Mouse (Mus musculus) forebrain, embryonic 11.5 days (tissue): ENCODE results near the gene Nr1d2. TPM values are rescaled to one million over a fixed set of nuclear protein-coding genes. Genes with fewer than 3 reads are reported as not detected.
A peak's percentile ranks its signal among the peaks of the same experiment; 100 is the strongest.
"Not testable (repeated sequence)": the region's sequence is repeated elsewhere in the genome, so short reads cannot be mapped to it uniquely, and the experiment has no call there.

Experiments
- ATAC-seq: fragments of 200-750 bp; cut with Nextera tagmentation; replicated peaks from 2 replicates; pipeline ENCODE4 v1.8.0; 2017; ENCODE audit warnings: moderate TSS enrichment; ENCODE audit not compliant: low FRiP score
- DNase-seq: peaks from one replicate; pipeline ENCODE4 v3.0.0-alpha.2; 2017; ENCODE audit warnings: low spot score
- H3K27ac ChIP-seq: fragments of 300-500 bp; sonication (generic); 2 replicates; pipeline ENCODE4 v1.5.1; 2014; ENCODE audit warnings: low read depth, low read length
- H3K27me3 ChIP-seq: fragments of 300-500 bp; sonication (generic); 2 replicates; pipeline ENCODE4 v1.6.1; 2014; ENCODE audit warnings: mild to moderate bottlenecking, low read length, mixed read lengths; ENCODE audit not compliant: control insufficient read depth, insufficient read depth
- H3K36me3 ChIP-seq: fragments of 300-500 bp; sonication (generic); 2 replicates; pipeline ENCODE4 v1.6.1; 2014; ENCODE audit warnings: mild to moderate bottlenecking, low read length, moderate library complexity, mixed read lengths; ENCODE audit not compliant: control insufficient read depth, insufficient read depth
- H3K4me1 ChIP-seq: fragments of 300-500 bp; sonication (generic); replicated peaks from 2 replicates; pipeline ENCODE4 v1.6.1; 2014; ENCODE audit warnings: low read length, mixed read lengths; ENCODE audit not compliant: control insufficient read depth, insufficient read depth
- H3K4me2 ChIP-seq: fragments of 300-500 bp; sonication (generic); 2 replicates; pipeline ENCODE4 v1.6.1; 2014; ENCODE audit warnings: low read depth, mild to moderate bottlenecking, low read length, moderate library complexity, mixed read lengths; ENCODE audit not compliant: severe bottlenecking
- H3K4me3 ChIP-seq: fragments of 300-500 bp; sonication (generic); 2 replicates; pipeline ENCODE4 v1.5.1; 2014; ENCODE audit warnings: low read depth, low read length
- H3K9ac ChIP-seq: fragments of 300-500 bp; sonication (generic); 2 replicates; pipeline ENCODE4 v1.6.1; 2014; ENCODE audit warnings: low read length
- H3K9me3 ChIP-seq: fragments of 300-500 bp; sonication (generic); 2 replicates; pipeline ENCODE4 v1.6.1; 2016; ENCODE audit warnings: low read length, mixed read lengths; ENCODE audit not compliant: control insufficient read depth
- WGBS: fragments of 180-500 bp; shearing (Covaris S2); extraction: QIAGEN DNeasy Blood & Tissue Kit; methylation state at CpG from one replicate; pipeline ENCODE4 v1.1.7; 2014; 5-methylcytosine and 5-hydroxymethylcytosine counted together
- polyA plus RNA-seq: library from polyadenylated mRNA; unstranded; fragments of >200 nt; fragmentation: Nextera tagmentation; extraction: Ambion mirVana; gene quantifications from 2 replicates; pipeline ENCODE4 v1.2.1, GENCODE M21; 2014

Gene Nr1d2
- polyA plus RNA-seq, 1 experiment from 2014 or later, result 6.3 TPM

DNA sequence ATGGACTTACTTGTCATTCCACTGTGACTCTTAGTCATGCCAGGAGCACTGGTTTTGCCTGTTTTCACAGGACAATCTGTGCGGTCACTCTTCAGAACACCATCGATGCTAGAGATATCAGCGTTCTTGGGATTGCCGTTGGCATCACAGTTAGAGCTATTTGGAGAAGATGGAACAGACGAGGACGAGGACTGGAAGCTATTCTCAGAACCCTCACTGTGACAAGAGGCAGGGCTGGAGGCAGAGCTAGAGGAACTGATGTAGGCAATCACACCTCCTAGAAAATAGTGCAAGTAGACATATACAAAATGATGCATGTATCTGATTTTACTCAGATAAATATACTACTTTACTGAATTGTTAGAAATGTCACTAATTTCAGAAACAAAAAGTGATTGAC lies 16.9 kb downstream of the Nr1d2 start:
- Histone ChIP-seq H3K4me2 (no peak overlapping the region), H3K4me3 (no peak overlapping the region), H3K4me1 (no peaks in the 10 kb centered on the region), H3K9ac (no peak overlapping the region), H3K27me3 (no peaks in the 10 kb centered on the region), H3K27ac (no peak overlapping the region), H3K9me3 (no peaks in the 10 kb centered on the region), H3K36me3 (no peaks in the 10 kb centered on the region)
- 91% methylated on average over 6 of the region's 6 CpGs for WGBS
- DNase-seq (no peak), ATAC-seq (no peak)

DNA sequence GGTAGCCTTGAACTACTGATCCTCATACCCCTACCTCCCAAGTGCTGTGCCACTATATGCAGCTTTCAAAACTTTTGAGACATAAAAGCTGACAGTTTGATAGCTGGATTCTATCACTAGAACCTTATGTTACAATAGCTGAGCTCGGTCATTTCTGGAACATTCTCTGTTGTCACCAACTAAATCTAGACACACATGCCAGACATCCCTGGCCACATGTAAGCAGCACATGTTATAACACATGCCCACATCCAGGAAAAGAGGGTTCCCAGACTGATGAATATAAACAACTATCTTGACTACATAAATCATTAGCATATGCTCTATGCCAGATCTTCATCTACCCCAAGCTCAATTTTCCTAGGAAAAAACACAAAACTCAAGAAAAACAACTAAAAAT lies 21.8 kb downstream of the Nr1d2 start:
- WGBS, result 91% methylated on average over 1 of the region's 1 CpGs
- Histone ChIP-seq H3K4me3 (no peak overlapping the region), H3K9me3 (no peaks in the 10 kb centered on the region), H3K36me3 (no peaks in the 10 kb centered on the region), H3K4me1 (no peaks in the 10 kb centered on the region), H3K27me3 (no peaks in the 10 kb centered on the region), H3K27ac (no peak overlapping the region), H3K9ac (no peak overlapping the region), H3K4me2 (no peak overlapping the region)
- DNase-seq (no peak), ATAC-seq (no peak)

DNA sequence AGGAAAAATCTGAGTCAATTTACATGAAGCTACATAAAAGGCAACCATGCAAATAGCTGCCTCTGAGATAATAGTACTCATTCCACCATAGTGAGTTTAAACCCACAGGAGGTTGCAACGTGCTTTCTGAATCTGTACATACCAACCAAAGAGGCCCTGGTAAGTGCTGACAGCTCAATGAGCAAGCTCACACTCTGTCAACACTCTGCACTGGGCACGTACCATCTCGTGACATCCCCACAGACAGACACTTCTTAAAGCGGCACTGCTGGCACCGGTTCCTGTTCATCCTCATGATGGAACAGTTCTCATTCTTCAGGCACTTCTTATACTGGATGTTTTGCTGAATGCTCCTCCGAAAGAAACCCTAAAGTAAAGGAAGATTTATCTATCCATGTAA lies 22.5 kb downstream of the Nr1d2 start:
- Histone ChIP-seq H3K27ac (no peak overlapping the region), H3K4me3 (no peak overlapping the region), H3K4me2 (no peak overlapping the region), H3K4me1 (no peaks in the 10 kb centered on the region), H3K9me3 (no peaks in the 10 kb centered on the region), H3K36me3 (no peaks in the 10 kb centered on the region), H3K9ac (no peak overlapping the region), H3K27me3 (no peaks in the 10 kb centered on the region)
- ATAC-seq (no peak), DNase-seq (no peak)
- WGBS, result 92% methylated on average over 6 of the region's 6 CpGs

DNA sequence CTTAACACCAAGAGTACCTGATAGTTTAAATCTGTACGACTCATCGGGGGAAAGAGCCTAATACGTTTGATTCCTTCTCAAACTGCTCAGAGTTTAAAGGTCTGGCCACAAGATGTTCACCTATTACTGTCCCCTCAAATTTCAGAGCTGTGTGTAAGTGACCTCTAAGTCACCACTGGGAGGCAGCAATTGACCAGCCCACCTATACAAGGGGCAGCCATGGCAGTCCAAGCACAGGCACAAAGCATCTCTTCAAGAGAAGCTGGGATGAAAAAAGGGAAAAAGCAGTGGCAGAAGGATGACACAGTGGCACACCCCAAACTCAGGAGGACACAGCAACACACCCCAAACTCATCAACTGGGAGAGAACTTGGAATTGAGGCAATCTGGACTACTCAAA lies 28.1 kb downstream of the Nr1d2 start:
- Histone ChIP-seq H3K4me2 (no peak overlapping the region), H3K4me1 (no peaks in the 10 kb centered on the region), H3K36me3 (no peaks in the 10 kb centered on the region), H3K9ac (no peak overlapping the region), H3K27ac (no peak overlapping the region), H3K9me3 (no peaks in the 10 kb centered on the region), H3K27me3 (no peaks in the 10 kb centered on the region), H3K4me3 (no peak overlapping the region)
- DNase-seq, result no peak
- 88% methylated on average over 3 of the region's 3 CpGs for WGBS
- ATAC-seq, result peak; percentile 61

DNA sequence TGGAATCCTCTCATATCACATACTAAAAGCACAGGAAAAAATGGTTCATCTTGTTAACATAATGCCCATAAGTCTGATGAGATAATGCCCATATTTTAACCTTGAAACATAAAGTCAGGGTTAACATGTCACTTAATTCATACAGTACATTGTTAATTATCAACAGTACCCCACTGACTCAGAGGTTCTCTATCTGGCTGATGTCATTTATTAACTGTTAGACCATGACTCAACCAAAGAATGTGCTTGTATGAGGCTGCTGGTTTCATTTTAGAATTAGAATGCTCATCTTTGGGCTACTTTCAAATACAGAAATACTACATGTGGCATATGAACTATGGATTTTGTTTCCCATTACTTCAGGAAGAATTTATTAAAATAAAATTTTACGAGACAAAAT lies 34.6 kb downstream of the Nr1d2 start:
- not testable (repeated sequence) for H3K27ac ChIP-seq, DNase-seq, H3K4me1 ChIP-seq, ATAC-seq, H3K9me3 ChIP-seq, H3K36me3 ChIP-seq, H3K9ac ChIP-seq, H3K4me2 ChIP-seq, H3K27me3 ChIP-seq, H3K4me3 ChIP-seq
- 90% methylated on average over 1 of the region's 1 CpGs for whole genome bisulfite sequencing

DNA sequence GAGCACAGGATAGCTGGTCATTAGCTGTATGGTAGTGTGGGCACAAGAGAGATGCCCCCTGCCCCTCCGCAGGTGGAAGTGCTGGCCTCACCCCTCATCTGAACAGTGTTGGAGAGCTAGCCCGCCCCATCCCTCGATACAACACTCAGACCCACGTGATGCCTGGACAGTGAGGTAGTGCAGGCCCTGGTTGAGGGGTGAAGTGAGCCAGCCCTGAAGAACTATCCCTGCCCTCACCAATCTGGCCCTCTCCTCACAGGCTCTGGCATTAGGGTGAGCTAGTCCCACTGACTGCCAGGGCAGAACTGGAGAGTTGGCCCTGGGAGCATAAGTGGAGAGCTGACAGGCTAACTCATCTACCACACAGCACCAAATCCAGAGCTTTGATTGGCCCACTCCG lies 37.5 kb downstream of the Nr1d2 start:
- no peak overlapping the region for H3K27ac ChIP-seq
- no peak overlapping the region for H3K4me2 ChIP-seq
- no peaks in the 10 kb centered on the region for H3K27me3 ChIP-seq
- H3K4me1 ChIP-seq, result no peaks in the 10 kb centered on the region
- no peak for DNase-seq
- H3K4me3 ChIP-seq, result no peak overlapping the region
- no peaks in the 10 kb centered on the region; the same call in 1 of the 2 replicates for H3K9me3 ChIP-seq
- no peaks in the 10 kb centered on the region for H3K36me3 ChIP-seq
- ATAC-seq, result no peak
- no peak overlapping the region for H3K9ac ChIP-seq
- WGBS, result 80% methylated on average over 5 of the region's 5 CpGs

DNA sequence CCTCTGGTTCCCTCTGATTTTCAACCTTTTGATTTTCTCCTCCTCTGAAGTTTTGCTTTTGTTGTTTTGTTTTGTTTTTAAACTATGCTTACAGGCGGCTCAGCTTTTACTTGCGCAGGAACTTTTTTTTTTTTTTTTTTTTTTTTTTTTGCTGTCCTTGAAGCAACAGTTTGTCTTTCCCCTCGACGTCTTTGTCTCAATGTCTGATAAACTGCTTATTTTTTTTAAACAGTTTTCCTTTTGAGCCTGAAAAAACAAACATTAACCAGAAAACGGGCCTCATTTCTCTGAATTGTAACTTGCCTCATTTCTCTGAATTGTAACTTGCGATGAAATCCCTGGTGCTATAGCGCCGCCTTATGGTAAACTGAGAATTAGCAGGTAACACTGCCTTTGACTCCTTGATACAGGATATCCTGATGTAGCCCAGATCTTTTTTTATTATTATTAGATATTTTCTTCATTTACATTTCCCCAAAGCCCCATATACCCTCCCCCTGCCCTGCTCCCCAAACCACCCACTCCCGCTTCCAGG lies 52.0 kb downstream of the Nr1d2 start:
- WGBS, result 50% methylated on average over 9 of the region's 9 CpGs

DNA sequence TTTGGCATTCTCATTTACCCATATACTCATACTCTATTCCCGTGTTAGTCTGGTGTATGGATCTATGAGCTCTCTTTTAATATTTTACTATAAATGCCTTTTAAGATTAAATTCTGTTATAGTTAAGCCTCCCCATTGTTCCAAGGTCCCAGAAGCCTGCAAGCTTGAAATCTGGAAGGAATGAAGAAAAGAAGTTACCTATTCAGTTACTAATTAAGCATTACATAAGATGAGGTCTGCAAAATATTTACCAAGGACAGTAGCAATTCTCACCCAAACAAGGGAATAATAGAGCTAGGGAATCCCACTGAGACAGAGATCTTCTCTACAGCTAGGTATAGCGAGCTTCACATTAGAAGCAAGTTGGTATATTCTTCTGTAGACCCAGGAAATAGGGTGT lies 61.4 kb downstream of the Nr1d2 start:
- H3K4me2 ChIP-seq, H3K27ac ChIP-seq, H3K27me3 ChIP-seq, H3K4me3 ChIP-seq, H3K36me3 ChIP-seq, ATAC-seq, H3K9me3 ChIP-seq, DNase-seq, H3K9ac ChIP-seq, H3K4me1 ChIP-seq: not testable (repeated sequence)
- 64% methylated on average over 2 of the region's 2 CpGs for WGBS

More for the DNA sequence above, 52.0 kb downstream of the Nr1d2 start:
- Histone ChIP-seq H3K4me1 (no peaks in the 10 kb centered on the region), H3K36me3 (no peaks in the 10 kb centered on the region), H3K9ac (no peak overlapping the region), H3K9me3 (no peaks in the 10 kb centered on the region), H3K27me3 (no peaks in the 10 kb centered on the region), H3K4me2 (no peak overlapping the region), H3K27ac (no peak overlapping the region), H3K4me3 (no peak overlapping the region)
- DNase-seq, result peak; percentile 59
- no peak for ATAC-seq

DNA sequence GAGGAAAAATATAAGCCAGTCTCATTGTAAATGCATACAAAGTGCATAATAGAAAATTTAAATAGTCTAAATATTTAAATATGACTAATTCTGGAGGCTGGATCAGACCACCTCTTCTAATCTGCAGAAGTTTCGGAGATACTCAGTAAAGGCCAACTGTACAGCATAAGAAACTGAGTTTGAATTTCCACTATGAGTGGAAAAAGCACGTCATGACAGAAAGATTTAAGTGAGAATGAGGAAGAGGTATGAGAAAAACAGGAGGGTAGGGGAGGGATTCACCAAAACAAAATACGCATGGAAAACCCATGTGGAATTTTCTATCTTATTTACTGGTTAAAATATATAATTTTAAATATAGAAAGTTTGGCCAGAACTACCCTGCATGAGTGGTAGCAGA lies 71.3 kb downstream of the Nr1d2 start:
- no peaks in the 10 kb centered on the region for H3K36me3 ChIP-seq
- ATAC-seq (no peak), DNase-seq (no peak)
- no peak overlapping the region for H3K9ac ChIP-seq
- 86% methylated on average over 3 of the region's 3 CpGs for WGBS
- no peaks in the 10 kb centered on the region for H3K27me3 ChIP-seq
- no peaks in the 10 kb centered on the region for H3K9me3 ChIP-seq
- H3K4me2 ChIP-seq, result no peak overlapping the region
- H3K27ac ChIP-seq, result no peak overlapping the region
- H3K4me3 ChIP-seq, result no peak overlapping the region
- no peaks in the 10 kb centered on the region for H3K4me1 ChIP-seq
